Mouse (Mus musculus): ENCODE measurements around the gene Pth1r.

Pth1r gene

GRCm38 (mm10) chr9:110746961-110747360 is at the start of gene Pth1r:
Gene Pth1r (minus strand): TSS chr9:110747145.
- no peak for DNase-seq (ENCODE audit: low read depth, low spot score)

GRCm38 (mm10) chr9:110790462-110790861 is 43.5 kb upstream of the Pth1r start:
- DNase-seq (ENCODE audit: low read depth, low spot score) = peak; percentile 72

GRCm38 (mm10) chr9:110788169-110788568 is 41.2 kb upstream of the Pth1r start:
- DNase-seq (ENCODE audit: low read depth, low spot score) = no peak

GRCm38 (mm10) chr9:110783611-110784010 is 36.7 kb upstream of the Pth1r start:
- DNase-seq (ENCODE audit: low read depth, low spot score) = peak; percentile 23

- DNase-seq (ENCODE audit: low read depth, low spot score) = peak; percentile 91
Measured at GRCm38 (mm10) chr9:110781731-110782130, 34.8 kb upstream of the Pth1r start.

GRCm38 (mm10) chr9:110781256-110781721 is 34.3 kb upstream of the Pth1r start:
- DNase-seq (ENCODE audit: low read depth, low spot score) = peak; percentile 87

GRCm38 (mm10) chr9:110779242-110779913 is 32.4 kb upstream of the Pth1r start:
- DNase-seq (ENCODE audit: low read depth, low spot score) = peak; percentile 61

- DNase-seq (ENCODE audit: low read depth, low spot score) = peak; percentile 23
Measured at GRCm38 (mm10) chr9:110778559-110778958, 31.6 kb upstream of the Pth1r start.

- DNase-seq (ENCODE audit: low read depth, low spot score) = no peak
Measured at GRCm38 (mm10) chr9:110778100-110778499, 31.2 kb upstream of the Pth1r start.

- DNase-seq (ENCODE audit: low read depth, low spot score) = no peak
Measured at GRCm38 (mm10) chr9:110775269-110776022, 28.5 kb upstream of the Pth1r start.

GRCm38 (mm10) chr9:110774403-110775268 is 27.7 kb upstream of the Pth1r start:
- no peak for DNase-seq (ENCODE audit: low read depth, low spot score)

GRCm38 (mm10) chr9:110772336-110772735 is 25.4 kb upstream of the Pth1r start:
- no peak for DNase-seq (ENCODE audit: low read depth, low spot score)

GRCm38 (mm10) chr9:110763405-110763804 is 16.5 kb upstream of the Pth1r start:
- DNase-seq (ENCODE audit: low read depth, low spot score) = no peak

GRCm38 (mm10) chr9:110762763-110763162 is 15.8 kb upstream of the Pth1r start:
- no peak for DNase-seq (ENCODE audit: low read depth, low spot score)

GRCm38 (mm10) chr9:110760886-110761285 is 13.9 kb upstream of the Pth1r start:
- no peak for DNase-seq (ENCODE audit: low read depth, low spot score)

- DNase-seq (ENCODE audit: low read depth, low spot score) = peak; percentile 56
Measured at GRCm38 (mm10) chr9:110759265-110759664, 12.3 kb upstream of the Pth1r start.

- no peak for DNase-seq (ENCODE audit: low read depth, low spot score)
Measured at GRCm38 (mm10) chr9:110758605-110759004, 11.7 kb upstream of the Pth1r start.

GRCm38 (mm10) chr9:110757816-110758215 is 10.9 kb upstream of the Pth1r start:
- DNase-seq (ENCODE audit: low read depth, low spot score) = no peak

- no peak for DNase-seq (ENCODE audit: low read depth, low spot score)
Measured at GRCm38 (mm10) chr9:110753773-110754172, 6.8 kb upstream of the Pth1r start.

- no peak for DNase-seq (ENCODE audit: low read depth, low spot score)
Measured at GRCm38 (mm10) chr9:110752917-110753435, 6.0 kb upstream of the Pth1r start.

GRCm38 (mm10) chr9:110751412-110751811 is 4.5 kb upstream of the Pth1r start:
- no peak for DNase-seq (ENCODE audit: low read depth, low spot score)

Measured in 3T3-L1 (cell line).